Mouse (Mus musculus): ENCODE data around the gene Tmem14c. TPM values are rescaled to one million over a fixed set of nuclear protein-coding genes. Genes with fewer than 3 reads are reported as not detected.

Tmem14c gene
- polyA plus RNA-seq, 1 experiment from 2014 or later: 302 TPM

DNA sequence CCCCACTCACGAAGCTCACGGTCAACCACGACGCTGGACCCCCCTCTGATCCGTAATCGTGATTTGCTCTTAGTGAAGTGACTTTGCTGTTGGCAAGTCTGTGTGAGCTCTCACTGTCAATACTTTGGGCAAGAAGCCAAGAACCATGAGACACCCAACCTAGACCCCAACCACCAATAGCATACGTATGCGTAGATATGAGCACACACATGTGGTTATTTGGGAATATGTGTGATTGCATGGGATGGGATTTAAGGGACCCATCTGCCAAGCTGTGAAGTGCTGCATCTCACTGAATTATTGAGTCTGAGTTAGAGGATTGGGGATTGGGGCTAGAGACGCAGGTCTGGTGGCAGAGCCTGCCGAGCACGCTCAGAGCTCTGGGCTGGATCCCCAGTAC lies 55.5 kb downstream of the Tmem14c start:
- 91% methylated on average over 11 of the region's 11 CpGs for WGBS
- Histone ChIP-seq H3K9me3 (ENCODE audit: control insufficient read depth, low read length) (no peaks in the 10 kb centered on the region), H3K4me2 (replicated peaks; ENCODE audit: low read depth) (no peak overlapping the region), H3K27me3 (ENCODE audit: control insufficient read depth, insufficient read depth, low read length) (no peaks in the 10 kb centered on the region), H3K36me3 (ENCODE audit: control insufficient read depth, insufficient read depth, low read length) (no peaks in the 10 kb centered on the region), H3K27ac (replicated peaks) (no peak overlapping the region), H3K4me1 (replicated peaks; ENCODE audit: control insufficient read depth, insufficient read depth) (no peaks in the 10 kb centered on the region), H3K9ac (ENCODE audit: low read length) (no peak overlapping the region), H3K4me3 (ENCODE audit: low read depth, low read length) (no peak overlapping the region)
- ATAC-seq (ENCODE audit: low FRiP score, low TSS enrichment) (no peak), DNase-seq (ENCODE audit: low spot score) (no peak)
- TF ChIP-seq CTCF (IDR thresholded peaks at IDR 0.05; ENCODE audit: low read depth): no peak
- no peak for TF ChIP-seq EP300 (optimal IDR thresholded peaks at IDR 0.05)

Other genes with a start within 250 kb of the Tmem14c start
- gene Gcnt2, start 156.5 kb upstream of the Tmem14c start, polyA plus RNA-seq (2015; fragmentation: Nextera tagmentation; extraction: Ambion mirVana): 5.7 and 6.4 TPM in 2 replicates
- gene Pak1ip1, start 15.3 kb upstream of the Tmem14c start, polyA plus RNA-seq (2015; fragmentation: Nextera tagmentation; extraction: Ambion mirVana): 60.2 and 63.8 TPM in 2 replicates
- gene Mak, start 63.4 kb downstream of the Tmem14c start, polyA plus RNA-seq (2015; fragmentation: Nextera tagmentation; extraction: Ambion mirVana): 0.23 and 0.24 TPM in 2 replicates
- gene Gcm2, start 94.7 kb downstream of the Tmem14c start, polyA plus RNA-seq (2015; fragmentation: Nextera tagmentation; extraction: Ambion mirVana): not detected in 2 replicates
- gene Sycp2l, start 98.0 kb downstream of the Tmem14c start, polyA plus RNA-seq (2015; fragmentation: Nextera tagmentation; extraction: Ambion mirVana): 0.11 and 0.23 TPM in 2 replicates
- gene Elovl2, start 204.1 kb downstream of the Tmem14c start, polyA plus RNA-seq (2015; fragmentation: Nextera tagmentation; extraction: Ambion mirVana): 1.2 and 1.8 TPM in 2 replicates
- gene Smim13, start 233.6 kb downstream of the Tmem14c start, polyA plus RNA-seq (2015; fragmentation: Nextera tagmentation; extraction: Ambion mirVana): 9.0 and 9.4 TPM in 2 replicates